Mouse (Mus musculus) heart, adult 2 months (tissue): ENCODE measurements around the gene Cgas. TPM values are rescaled to one million over a fixed set of nuclear protein-coding genes. Genes with fewer than 3 reads are reported as not detected.
A peak's percentile ranks its signal among the peaks of the same experiment; 100 is the strongest.

Source experiments
- DNase-seq, 2 experiments: peaks; one replicate each; pipeline ENCODE4 v3.0.0; 2021
- H3K27ac ChIP-seq: fragments of 200-600 bp; 2 replicates; pipeline ENCODE4 v1.8.1; 2022
- H3K27me3 ChIP-seq: fragments of 200-500 bp; 2 replicates; pipeline ENCODE4 v1.6.1; 2012; ENCODE audit warnings: mild to moderate bottlenecking, low read length, inconsistent platforms, mixed read lengths; ENCODE audit not compliant: control insufficient read depth, insufficient read depth
- H3K36me3 ChIP-seq: fragments of 200-500 bp; 2 replicates; pipeline ENCODE4 v1.6.1; 2012; ENCODE audit warnings: low read length, inconsistent platforms; ENCODE audit not compliant: control insufficient read depth, insufficient read depth
- H3K4me1 ChIP-seq: fragments of 200-500 bp; 2 replicates; pipeline ENCODE4 v1.6.1; 2011; ENCODE audit warnings: low read length; ENCODE audit not compliant: control insufficient read depth, insufficient read depth
- H3K4me3 ChIP-seq: fragments of 200-600 bp; 2 replicates; pipeline ENCODE4 v1.8.1; 2022
- H3K79me2 ChIP-seq: fragments of 200-500 bp; replicated peaks from 2 replicates; pipeline ENCODE4 v1.6.1; 2012; ENCODE audit warnings: mild to moderate bottlenecking, inconsistent platforms, low read length, moderate library complexity, mixed read lengths; ENCODE audit not compliant: control insufficient read depth, insufficient read depth
- H3K9ac ChIP-seq: fragments of 200-500 bp; 2 replicates; pipeline ENCODE4 v1.6.1; 2012; ENCODE audit warnings: low read depth, mild to moderate bottlenecking, control low read depth, inconsistent platforms, low read length, mixed read lengths
- CTCF ChIP-seq: fragments of 200-600 bp; IDR thresholded peaks from 2 replicates; pipeline ENCODE4 v1.8.1; 2022; ENCODE audit warnings: antibody characterized with exemption, mild to moderate bottlenecking, moderate library complexity
- EP300 ChIP-seq: fragments of 200-500 bp; IDR thresholded peaks from 2 replicates; pipeline ENCODE4 v1.6.1; 2011; ENCODE audit warnings: low read depth, low read length, control low read depth; ENCODE audit not compliant: insufficient read depth
- POLR2A ChIP-seq: fragments of 200-500 bp; IDR thresholded peaks from 2 replicates; pipeline ENCODE4 v1.6.1; 2011; ENCODE audit warnings: mild to moderate bottlenecking, low read depth, low read length, control low read depth; ENCODE audit not compliant: insufficient read depth
- WGBS: fragments of 180-500 bp; shearing (Covaris S2); methylation state at CpG from one replicate; pipeline ENCODE4 v1.1.7; 2018; 5-methylcytosine and 5-hydroxymethylcytosine counted together
- intact Hi-C: fragments of 180-260 bp; cut with DNase I; formaldehyde crosslinking; loops from one replicate; pipeline ENCODE4 v1.15.1; 2025
- polyA plus RNA-seq: library from polyadenylated mRNA; depleted of rRNA; stranded (reverse); fragments of >200 nt; gene quantifications from 2 replicates; pipeline ENCODE4 v1.2.3, GENCODE M21; 2012
- total RNA-seq, 2 experiments: library from RNA; stranded (reverse); gene quantifications; 2 replicates each; pipeline ENCODE4 v1.2.3; 2021

Gene Cgas
- total and polyA plus RNA-seq, 3 experiments = 0.20 to 0.55 (median 0.43) TPM

DNA sequence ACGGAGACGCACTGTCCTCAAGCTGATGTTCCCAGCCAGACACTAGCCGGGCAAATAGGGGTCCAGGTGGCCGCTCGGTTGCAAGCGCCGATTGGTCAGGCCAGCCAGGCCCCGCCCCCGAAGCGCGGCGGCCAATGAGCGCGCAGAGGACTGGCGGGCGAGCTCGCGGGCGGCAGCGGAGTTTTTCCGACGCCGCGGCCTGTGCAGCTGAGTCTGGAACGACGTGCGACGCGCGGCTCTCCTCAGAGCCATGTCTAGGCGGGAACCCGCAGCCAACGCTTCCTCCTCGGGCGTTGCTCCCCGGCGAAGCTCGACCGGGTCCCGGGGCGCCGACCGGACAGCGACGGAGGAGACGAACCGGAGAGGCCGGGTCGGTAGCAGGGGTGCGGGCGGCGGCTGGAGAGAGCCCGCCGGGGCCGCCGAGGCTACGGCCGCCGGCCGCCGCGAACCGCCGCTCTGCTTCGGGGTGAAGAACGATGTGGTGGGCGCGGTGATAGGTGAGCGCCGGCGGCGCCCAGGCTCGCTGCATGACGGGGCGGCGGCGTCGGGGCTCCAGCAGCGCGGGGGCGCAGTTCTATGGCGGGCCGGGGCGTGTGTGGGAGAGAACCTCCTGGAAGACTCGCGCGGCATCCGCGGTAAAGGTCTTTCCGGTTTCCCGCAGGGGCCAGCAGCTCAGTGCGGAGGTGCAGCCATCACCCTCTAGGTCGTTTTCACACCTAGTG is 47.2 kb downstream of the Cgas start, which contains the start of gene Ddx43:
Gene Ddx43 (plus strand): TSS at position 148 of the 722 bp plus-strand sequence.
- Histone ChIP-seq H3K4me1 (no peaks in the 10 kb centered on the region), H3K9ac (no peak within 1 kb of the TSS), H3K27me3 (peaks cover 16% of the 10 kb centered on the region)

DNA sequence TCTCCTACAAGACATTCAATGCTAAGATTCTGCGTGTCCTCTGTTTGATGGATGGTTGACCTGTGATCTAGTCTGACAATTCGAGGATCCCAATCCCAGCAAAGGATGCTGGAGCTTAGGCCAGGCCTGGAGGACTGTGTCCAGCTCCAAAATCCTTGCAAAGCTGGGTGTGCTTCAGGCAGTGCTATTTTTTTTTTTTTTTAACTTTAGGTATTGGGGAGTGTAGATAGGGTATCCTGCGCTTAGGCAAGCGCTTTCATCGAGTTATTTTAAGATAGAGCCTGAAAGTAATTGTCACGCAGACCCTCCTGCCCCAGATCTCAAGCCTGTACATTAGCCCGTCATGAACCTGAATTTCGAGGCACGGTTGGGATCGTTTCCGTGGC is 47.8 kb downstream of the Cgas start:
- no peaks in the 10 kb centered on the region for H3K4me1 ChIP-seq
- no peak for DNase-seq
- no peaks in the 10 kb centered on the region for H3K79me2 ChIP-seq
- no peak overlapping the region for H3K9ac ChIP-seq
- no peak overlapping the region for H3K4me3 ChIP-seq
- H3K27me3 ChIP-seq = peaks cover 16% of the 10 kb centered on the region
- H3K36me3 ChIP-seq = no peaks in the 10 kb centered on the region
- intact Hi-C loops = no loop called here
- no peak overlapping the region for H3K27ac ChIP-seq
- 32% methylated on average over 11 of the region's 11 CpGs for WGBS
- TF ChIP-seq POLR2A (no peak), CTCF (no peak), EP300 (no peak)

More for the DNA sequence above, 47.2 kb downstream of the Cgas start, which contains the start of gene Ddx43:
- Histone ChIP-seq H3K4me3 (peak within 1 kb of the TSS; percentile 5; the same call in 1 of the 2 replicates), H3K36me3 (no peaks in the 10 kb centered on the region), H3K27ac (no peak within 1 kb of the TSS), H3K79me2 (no peaks in the 10 kb centered on the region)
- intact Hi-C loops = no loop called here
- DNase-seq = peak; percentile 30 to 33
- TF ChIP-seq CTCF (no peak), EP300 (no peak)
- WGBS = 2% methylated on average over 93 of the region's 93 CpGs

DNA sequence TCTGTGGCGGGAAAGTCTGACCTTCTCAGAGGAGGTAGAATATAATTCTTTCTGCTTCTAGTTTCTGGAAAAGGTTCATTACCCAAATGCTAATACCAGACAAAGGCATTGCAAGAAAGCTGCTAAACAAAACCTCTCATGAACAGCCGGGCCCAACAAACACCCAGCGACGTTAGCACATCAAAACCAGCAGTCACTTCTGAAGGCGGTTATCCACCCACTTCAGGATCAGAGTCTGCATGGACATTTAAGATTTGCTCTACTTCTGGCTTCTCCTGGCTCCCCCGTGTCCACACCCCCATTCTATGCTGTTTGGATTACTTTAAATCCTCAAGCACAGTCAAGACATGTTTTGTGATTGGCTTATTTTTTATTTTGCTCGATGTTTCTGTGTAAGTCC is 48.4 kb downstream of the Cgas start:
- Histone ChIP-seq H3K79me2 (no peaks in the 10 kb centered on the region), H3K9ac (no peak overlapping the region), H3K27me3 (peaks cover 18% of the 10 kb centered on the region), H3K4me3 (no peak overlapping the region), H3K36me3 (no peaks in the 10 kb centered on the region), H3K4me1 (no peaks in the 10 kb centered on the region), H3K27ac (no peak overlapping the region)
- 61% methylated on average over 7 of the region's 7 CpGs for WGBS
- TF ChIP-seq POLR2A = no peak
- no peak for TF ChIP-seq CTCF
- TF ChIP-seq EP300 = no peak
- no peak for DNase-seq
- intact Hi-C loops = no loop called here

DNA sequence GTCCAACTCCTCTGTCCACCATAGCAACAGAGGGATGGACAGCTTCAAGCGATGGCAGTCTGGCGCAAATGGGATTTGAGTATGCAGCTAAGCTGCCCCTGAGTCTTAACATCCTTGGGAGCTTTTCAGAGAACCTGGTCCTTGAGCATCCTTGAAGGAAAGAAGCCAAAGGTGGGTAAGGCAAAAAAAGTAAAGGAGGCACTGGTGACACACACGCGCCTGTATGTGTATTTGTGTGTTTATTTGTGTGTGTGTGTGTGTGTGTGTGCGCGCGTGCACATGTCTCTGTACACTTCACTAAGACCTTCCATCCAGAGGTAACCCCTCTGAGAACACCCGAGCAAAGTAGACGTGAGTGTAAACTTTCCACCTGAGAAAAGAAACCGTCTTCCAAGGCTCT is 49.3 kb downstream of the Cgas start:
- WGBS = 86% methylated on average over 10 of the region's 10 CpGs
- H3K27me3 ChIP-seq = peaks cover 18% of the 10 kb centered on the region
- no peak overlapping the region for H3K27ac ChIP-seq
- DNase-seq = no peak
- no peak overlapping the region for H3K4me3 ChIP-seq
- H3K4me1 ChIP-seq = no peaks in the 10 kb centered on the region
- no peaks in the 10 kb centered on the region for H3K79me2 ChIP-seq
- no peaks in the 10 kb centered on the region for H3K36me3 ChIP-seq
- intact Hi-C loops = no loop called here
- TF ChIP-seq EP300 (no peak), CTCF (no peak), POLR2A (no peak)
- H3K9ac ChIP-seq = no peak overlapping the region

DNA sequence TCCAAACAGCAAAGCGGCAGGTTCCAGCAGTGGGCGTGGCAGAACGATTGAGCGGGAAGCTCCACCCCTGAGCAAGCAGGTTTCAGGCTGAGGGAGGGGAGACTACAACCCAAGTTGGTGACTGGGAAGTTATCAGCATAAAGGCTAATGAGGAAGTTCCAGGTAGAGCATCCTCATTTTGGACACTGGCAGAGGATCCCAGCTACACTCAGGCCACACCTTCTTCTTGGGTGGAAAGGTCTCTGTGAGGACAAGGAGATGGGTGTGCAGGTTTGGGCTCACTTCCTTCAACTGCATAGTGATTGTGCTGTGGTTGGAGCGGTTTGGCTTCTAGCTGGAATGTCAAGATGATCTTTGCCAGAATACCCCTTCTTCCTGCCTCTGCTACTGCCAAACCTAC is 53.1 kb downstream of the Cgas start:
- Histone ChIP-seq H3K36me3 (no peaks in the 10 kb centered on the region), H3K27ac (no peak overlapping the region), H3K4me1 (no peaks in the 10 kb centered on the region), H3K79me2 (no peaks in the 10 kb centered on the region), H3K4me3 (no peak overlapping the region), H3K9ac (no peak overlapping the region), H3K27me3 (peaks cover 9% of the 10 kb centered on the region)
- WGBS = 34% methylated on average over 5 of the region's 5 CpGs
- intact Hi-C loops = no loop called here
- DNase-seq = no peak
- TF ChIP-seq CTCF (no peak), EP300 (no peak), POLR2A (no peak)

DNA sequence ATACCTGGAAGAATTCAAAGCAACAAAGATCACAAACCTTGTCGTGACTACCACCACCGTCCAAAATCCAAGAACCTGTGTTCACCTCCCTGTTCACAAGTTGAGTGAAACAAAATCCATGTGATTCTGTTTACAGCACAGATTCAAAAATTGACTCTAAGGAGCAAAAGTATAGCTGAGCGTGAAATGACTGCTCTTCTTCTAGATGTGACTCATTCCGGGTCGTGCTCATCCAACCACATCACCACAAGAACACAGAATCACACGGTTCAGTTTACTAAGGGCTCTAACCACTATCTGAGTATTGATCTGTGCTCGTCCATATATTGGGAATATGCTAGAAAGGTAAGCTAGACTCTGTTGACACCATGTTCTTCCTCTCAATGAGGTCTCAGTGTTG is 56.1 kb downstream of the Cgas start:
- Histone ChIP-seq H3K4me3 (no peak overlapping the region), H3K27ac (no peak overlapping the region), H3K79me2 (no peaks in the 10 kb centered on the region), H3K4me1 (no peaks in the 10 kb centered on the region), H3K36me3 (no peaks in the 10 kb centered on the region), H3K27me3 (peaks cover 2% of the 10 kb centered on the region; the same call in 1 of the 2 replicates), H3K9ac (no peak overlapping the region)
- DNase-seq = no peak
- intact Hi-C loops = no loop called here
- WGBS = 83% methylated on average over 7 of the region's 7 CpGs
- TF ChIP-seq CTCF (no peak), EP300 (no peak), POLR2A (no peak)
